Mouse (Mus musculus) kidney, postnatal 4 days (tissue): ENCODE measurements around the gene Rnf123.
A peak's percentile ranks its signal among the peaks of the same experiment; 100 is the strongest.

Experiments
- DNase-seq, 2 experiments: peaks; one replicate each; pipeline ENCODE4 v3.0.0; 2021; ENCODE audit warnings: mixed read lengths in 2 of 2

Gene Rnf123

GRCm38 (mm10) chr9:108104766-108105548 lies 21.8 kb upstream of the Rnf123 start:
- peak in 1 of 2 experiments; percentile 29 for DNase-seq

- no peak for DNase-seq
These were observed 16.5 kb upstream of the Rnf123 start for GRCm38 (mm10) chr9:108099619-108100018.

- no peak for DNase-seq
These were observed 13.0 kb upstream of the Rnf123 start for GRCm38 (mm10) chr9:108095949-108096712.

- DNase-seq: peak; percentile 76 to 83
These were observed 12.4 kb upstream of the Rnf123 start for GRCm38 (mm10) chr9:108095518-108095917.

- no peak for DNase-seq
These were observed 11.9 kb upstream of the Rnf123 start for GRCm38 (mm10) chr9:108094998-108095411.

- DNase-seq: peak; percentile 98 to 99
These were observed 11.2 kb upstream of the Rnf123 start, which contains the start of gene Apeh for GRCm38 (mm10) chr9:108094184-108094941. Gene Apeh, minus strand, starts transcription at chr9:108094606.

- no peak for DNase-seq
These were observed 10.4 kb upstream of the Rnf123 start for GRCm38 (mm10) chr9:108093586-108093985.

GRCm38 (mm10) chr9:108090611-108091120 lies 7.5 kb upstream of the Rnf123 start:
- DNase-seq: peak in 1 of 2 experiments; percentile 35

- no peak for DNase-seq
These were observed 2.1 kb upstream of the Rnf123 start for GRCm38 (mm10) chr9:108085261-108085660.

GRCm38 (mm10) chr9:108083561-108083960 lies 415 bp upstream of the Rnf123 start:
- no peak for DNase-seq

GRCm38 (mm10) chr9:108082549-108082948 lies 597 bp downstream of the Rnf123 start:
- DNase-seq: peak in 1 of 2 experiments; percentile 45

- no peak for DNase-seq
These were observed 3.0 kb downstream of the Rnf123 start, which contains the start of gene Mst1 for GRCm38 (mm10) chr9:108080168-108080567. Gene Mst1, plus strand, starts transcription at chr9:108080436.

GRCm38 (mm10) chr9:108073141-108073930 lies 9.8 kb downstream of the Rnf123 start:
- DNase-seq: no peak

- DNase-seq: no peak
These were observed 10.6 kb downstream of the Rnf123 start for GRCm38 (mm10) chr9:108072481-108072924.

GRCm38 (mm10) chr9:108071801-108072200 lies 11.3 kb downstream of the Rnf123 start:
- DNase-seq: no peak

GRCm38 (mm10) chr9:108069529-108069928 lies 13.6 kb downstream of the Rnf123 start:
- no peak for DNase-seq

GRCm38 (mm10) chr9:108069007-108069406 lies 14.1 kb downstream of the Rnf123 start:
- DNase-seq: no peak

- DNase-seq: peak; percentile 88 to 90
These were observed 15.2 kb downstream of the Rnf123 start for GRCm38 (mm10) chr9:108067900-108068299.

- DNase-seq: no peak
These were observed 15.9 kb downstream of the Rnf123 start for GRCm38 (mm10) chr9:108067199-108067598.

GRCm38 (mm10) chr9:108065491-108066011 lies 17.6 kb downstream of the Rnf123 start:
- peak; percentile 71 to 77 for DNase-seq

GRCm38 (mm10) chr9:108063361-108063760 lies 19.8 kb downstream of the Rnf123 start:
- no peak for DNase-seq
